Mouse (Mus musculus) limb, embryonic 14.5 days (tissue): Measurements from ENCODE around the gene Cisd1. TPM values are rescaled to one million over a fixed set of nuclear protein-coding genes. Genes with fewer than 3 reads are reported as not detected.

ENCODE experiments used
- ATAC-seq: fragments of 200-750 bp; cut with Nextera tagmentation; 2 replicates; pipeline ENCODE4 v1.8.0; 2017; ENCODE audit warnings: low read depth, moderate number of reproducible peaks, moderate TSS enrichment; ENCODE audit not compliant: low FRiP score
- DNase-seq: peaks from one replicate; pipeline ENCODE4 v3.0.0-alpha.2; 2015; ENCODE audit warnings: low spot score
- H3K27ac ChIP-seq: fragments of 300-500 bp; sonication (generic); replicated peaks from 2 replicates; pipeline ENCODE4 v1.5.1; 2014; ENCODE audit warnings: low read depth, mild to moderate bottlenecking, low read length, moderate library complexity, mixed read lengths
- H3K27me3 ChIP-seq: fragments of 300-500 bp; sonication (generic); 2 replicates; pipeline ENCODE4 v1.6.1; 2014; ENCODE audit warnings: low read length, mixed read lengths; ENCODE audit not compliant: control insufficient read depth, insufficient read depth
- H3K36me3 ChIP-seq: fragments of 300-500 bp; sonication (generic); 2 replicates; pipeline ENCODE4 v1.6.1; 2014; ENCODE audit warnings: mild to moderate bottlenecking, low read length, moderate library complexity, mixed read lengths; ENCODE audit not compliant: control insufficient read depth, insufficient read depth
- H3K4me1 ChIP-seq: fragments of 300-500 bp; sonication (generic); 2 replicates; pipeline ENCODE4 v1.6.1; 2014; ENCODE audit warnings: antibody characterized with exemption, low read length, mixed read lengths; ENCODE audit not compliant: control insufficient read depth, insufficient read depth
- H3K4me2 ChIP-seq: fragments of 300-500 bp; sonication (generic); replicated peaks from 2 replicates; pipeline ENCODE4 v1.6.1; 2014; ENCODE audit warnings: low read depth, mild to moderate bottlenecking, low read length, moderate library complexity; ENCODE audit not compliant: severe bottlenecking
- H3K4me3 ChIP-seq: fragments of 300-500 bp; sonication (generic); replicated peaks from 2 replicates; pipeline ENCODE4 v1.5.1; 2014; ENCODE audit warnings: low read length
- H3K9ac ChIP-seq: fragments of 300-500 bp; sonication (generic); 2 replicates; pipeline ENCODE4 v1.6.1; 2014; ENCODE audit warnings: mild to moderate bottlenecking, low read depth, low read length, moderate library complexity; ENCODE audit not compliant: severe bottlenecking
- H3K9me3 ChIP-seq: fragments of 300-500 bp; sonication (generic); 2 replicates; pipeline ENCODE4 v1.6.1; 2016; ENCODE audit warnings: low read length; ENCODE audit not compliant: control insufficient read depth
- POLR2A ChIP-seq: fragments of 200-500 bp; IDR thresholded peaks from 2 replicates; pipeline ENCODE4 v1.8.0; 2012; ENCODE audit warnings: inconsistent platforms, mild to moderate bottlenecking, moderate library complexity, borderline replicate concordance; ENCODE audit not compliant: insufficient read depth, insufficient read length; ENCODE audit errors: extremely low read depth
- WGBS: fragments of 180-500 bp; shearing (Covaris S2); extraction: QIAGEN DNeasy Blood & Tissue Kit; methylation state at CpG from one replicate; pipeline ENCODE4 v1.1.7; 2014; 5-methylcytosine and 5-hydroxymethylcytosine counted together
- polyA plus RNA-seq, 2 experiments: library from polyadenylated mRNA; depleted of rRNA in 1 of 2; stranded (reverse) in 1 of 2; unstranded in 1 of 2; fragments of >200 nt; fragmentation: Nextera tagmentation in 1 of 2; extraction: Ambion mirVana in 1 of 2; gene quantifications; 2 replicates each; pipeline versions ENCODE4 v1.2.1 to v1.2.3; 2012 to 2014

The Cisd1 gene
- polyA plus RNA-seq, 2 experiments: 35.7 to 80.0 TPM

- no peaks in the 10 kb centered on the region for H3K4me1 ChIP-seq
- 78% methylated on average over 3 of the region's 3 CpGs for WGBS
- no peak for DNase-seq
- no peaks in the 10 kb centered on the region for H3K27me3 ChIP-seq
- no peak for ATAC-seq
- no peak overlapping the region for H3K9ac ChIP-seq
- no peak overlapping the region for H3K4me2 ChIP-seq
- H3K4me3 ChIP-seq: no peak overlapping the region
- H3K36me3 ChIP-seq: peaks cover 23% of the 10 kb centered on the region
- no peaks in the 10 kb centered on the region for H3K9me3 ChIP-seq
- TF ChIP-seq POLR2A: no peak
- H3K27ac ChIP-seq: no peak overlapping the region
Observed at GRCm38 (mm10) chr10:71369466-71369865, 24.7 kb upstream of the Cisd1 start.

GRCm38 (mm10) chr10:71368128-71368940, 23.6 kb upstream of the Cisd1 start:
- Histone ChIP-seq H3K36me3 (peaks cover 16% of the 10 kb centered on the region), H3K9me3 (no peaks in the 10 kb centered on the region), H3K27ac (no peak overlapping the region), H3K4me2 (no peak overlapping the region), H3K4me1 (no peaks in the 10 kb centered on the region), H3K9ac (no peak overlapping the region), H3K27me3 (no peaks in the 10 kb centered on the region), H3K4me3 (no peak overlapping the region)
- 91% methylated on average over 16 of the region's 16 CpGs for WGBS
- DNase-seq: no peak
- no peak for ATAC-seq
- no peak for TF ChIP-seq POLR2A

DNA sequence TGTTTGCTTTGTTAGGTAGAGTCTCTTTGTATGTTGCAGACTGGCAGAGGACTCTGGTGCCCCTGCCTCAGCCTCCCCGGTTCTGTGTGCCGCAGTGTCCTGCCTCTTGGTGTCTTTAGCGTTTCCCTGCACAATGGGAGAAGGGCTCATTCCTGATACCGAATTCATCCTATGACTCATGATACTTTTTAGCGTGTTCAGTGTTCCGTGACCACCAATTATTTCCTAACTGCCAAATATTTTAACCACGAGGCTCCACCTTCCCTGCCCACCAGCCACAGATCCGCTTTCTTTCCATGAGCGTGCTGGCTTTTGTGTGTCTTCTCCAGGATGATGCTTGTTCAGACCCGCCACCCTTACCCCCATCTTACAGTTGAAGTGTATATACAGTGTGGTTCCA, 19.1 kb upstream of the Cisd1 start:
- no peak for ATAC-seq
- H3K4me2 ChIP-seq: no peak overlapping the region
- no peaks in the 10 kb centered on the region for H3K27me3 ChIP-seq
- H3K9ac ChIP-seq: no peak overlapping the region
- no peak for DNase-seq
- TF ChIP-seq POLR2A: no peak
- peaks cover 16% of the 10 kb centered on the region for H3K36me3 ChIP-seq
- H3K4me3 ChIP-seq: no peak overlapping the region
- no peaks in the 10 kb centered on the region for H3K9me3 ChIP-seq
- 90% methylated on average over 10 of the region's 10 CpGs for WGBS
- no peak overlapping the region for H3K27ac ChIP-seq
- H3K4me1 ChIP-seq: no peaks in the 10 kb centered on the region

- Histone ChIP-seq H3K27ac (no peak overlapping the region), H3K4me1 (no peaks in the 10 kb centered on the region), H3K9ac (no peak overlapping the region), H3K4me3 (no peak overlapping the region), H3K27me3 (no peaks in the 10 kb centered on the region), H3K4me2 (no peak overlapping the region), H3K36me3 (peaks cover 16% of the 10 kb centered on the region), H3K9me3 (no peaks in the 10 kb centered on the region)
- no peak for DNase-seq
- 79% methylated on average over 8 of the region's 8 CpGs for WGBS
- no peak for TF ChIP-seq POLR2A
- ATAC-seq: no peak
Observed at GRCm38 (mm10) chr10:71363440-71363839, 18.7 kb upstream of the Cisd1 start.

- H3K4me2 ChIP-seq: no peak overlapping the region
- no peak for ATAC-seq
- WGBS: 31% methylated on average over 18 of the region's 18 CpGs
- no peaks in the 10 kb centered on the region for H3K4me1 ChIP-seq
- no peaks in the 10 kb centered on the region for H3K9me3 ChIP-seq
- no peaks in the 10 kb centered on the region for H3K27me3 ChIP-seq
- no peak overlapping the region; the same call in 1 of the 2 replicates for H3K9ac ChIP-seq
- DNase-seq: no peak
- no peak overlapping the region for H3K4me3 ChIP-seq
- no peak for TF ChIP-seq POLR2A
- H3K27ac ChIP-seq: no peak overlapping the region
- H3K36me3 ChIP-seq: peaks cover 10% of the 10 kb centered on the region
Observed at GRCm38 (mm10) chr10:71361836-71362562, 17.2 kb upstream of the Cisd1 start.
